Mouse (Mus musculus) right cerebral cortex, adult 2 months (tissue): Measurements from ENCODE around the gene Abcb8.

Source experiments
- DNase-seq, 2 experiments: peaks; one replicate each; pipeline ENCODE4 v3.0.0; 2021 to 2022; ENCODE audit warnings: low spot score in 2 of 2

The Abcb8 gene

GRCm38 (mm10) chr5:24455076-24455475 lies 61.6 kb downstream of the Abcb8 start:
- DNase-seq, result no peak

GRCm38 (mm10) chr5:24455613-24456012 lies 62.1 kb downstream of the Abcb8 start:
- DNase-seq, result no peak
